In the genomic region with DNA sequence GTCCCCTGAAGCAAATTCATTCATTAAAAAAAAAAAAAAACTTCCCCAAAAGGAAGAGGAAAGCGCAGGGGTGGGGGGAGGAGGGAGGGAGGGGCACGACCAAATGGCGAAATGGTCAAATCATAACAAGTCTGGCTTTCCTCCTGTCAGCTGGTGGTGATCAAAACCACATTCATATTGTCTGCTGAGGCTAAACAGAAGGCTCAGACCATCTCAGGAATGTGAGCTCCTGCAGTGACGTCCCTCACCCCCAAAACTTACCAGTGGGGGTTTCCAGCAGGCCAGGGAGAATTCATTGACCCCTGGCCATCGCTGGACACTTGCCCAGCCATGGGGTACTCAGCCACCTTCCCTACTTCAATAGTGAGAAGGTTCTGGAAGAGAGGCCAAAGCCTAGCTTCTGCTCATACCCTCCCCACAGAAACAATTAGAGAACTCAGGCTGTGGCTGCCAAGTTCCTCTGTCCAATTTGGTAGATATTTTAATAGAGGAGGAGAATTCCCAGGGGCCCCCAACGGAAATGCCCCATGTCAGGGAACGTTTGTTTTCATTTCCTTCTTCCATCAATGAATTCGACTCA, we compare ENCODE assay signal across 8 mouse cellular contexts.
DNase-seq lines count a peak whose midpoint lies in the region; ATAC-seq and TF ChIP-seq lines count a peak whose summit lies in the region.

No protein-coding gene starts in this region.

- peak; percentile 39 for ATAC-seq in lung, embryonic 14.5 days (ENCODE audit: insufficient read depth)
- no peak for ATAC-seq in heart, postnatal 0 days (ENCODE audit: insufficient read depth, low read depth)
- no peak for ATAC-seq in midbrain, postnatal 0 days (ENCODE audit: low FRiP score)
- no peak for ATAC-seq in megakaryocyte-erythroid progenitor cell, adult 5-6 weeks (replicated peaks; ENCODE audit: low FRiP score, low TSS enrichment, poor library complexity, severe bottlenecking)

- H3K27ac ChIP-seq in lung, embryonic 14.5 days (ENCODE audit: low read depth): peak overlapping the region; percentile 72; the same call in 1 of the 2 replicates
- H3K27ac ChIP-seq in heart, postnatal 0 days (ENCODE audit: low read depth): peak overlapping the region; percentile 58
- 0 out of 2 replicates have a peak overlapping the region, but pooled peaks have one; percentile 26 for H3K27ac ChIP-seq in midbrain, postnatal 0 days (ENCODE audit: low read depth, low read length)

- no peak for TF ChIP-seq CTCF in lung, embryonic 14.5 days (IDR thresholded peaks at IDR 0.05; ENCODE audit: low read depth)
- TF ChIP-seq CTCF in lung, adult 2 months (IDR thresholded peaks at IDR 0.05; ENCODE audit: insufficient read depth, low read length): no peak
- TF ChIP-seq CTCF in heart, postnatal 0 days (IDR thresholded peaks at IDR 0.05; ENCODE audit: low read depth): no peak
- no peak for TF ChIP-seq CTCF in midbrain, postnatal 0 days (IDR thresholded peaks at IDR 0.05)

- intact Hi-C loops in gastrocnemius, postnatal 36 days (cut with DNase I): no loop called here

- H3K4me3 ChIP-seq in lung, embryonic 14.5 days (ENCODE audit: low read depth, low read length): no peak overlapping the region
- H3K4me3 ChIP-seq in lung, adult 2 months (replicated peaks; ENCODE audit: extremely low read depth, low read depth, low read length): no peak overlapping the region
- H3K4me3 ChIP-seq in heart, postnatal 0 days (ENCODE audit: low read depth, low read length): no peak overlapping the region
- H3K4me3 ChIP-seq in midbrain, postnatal 0 days (ENCODE audit: low read depth, low read length): no peak overlapping the region

- no peaks in the 10 kb centered on the region for H3K36me3 ChIP-seq in lung, embryonic 14.5 days (ENCODE audit: insufficient read depth)
- H3K36me3 ChIP-seq in heart, postnatal 0 days (replicated peaks; ENCODE audit: control insufficient read depth, insufficient read depth, low read length): no peaks in the 10 kb centered on the region
- no peaks in the 10 kb centered on the region for H3K36me3 ChIP-seq in midbrain, postnatal 0 days (ENCODE audit: insufficient read depth, low read length)

- peak; percentile 84 for DNase-seq in lung, embryonic 14.5 days
- DNase-seq in lung, adult 2 months: no peak
- peak; percentile 66 for DNase-seq in heart, postnatal 0 days (ENCODE audit: low spot score)
- peak; percentile 80 for DNase-seq in kidney, postnatal 14 days
- DNase-seq in midbrain, postnatal 0 days (ENCODE audit: low spot score): peak; percentile 65
- DNase-seq in gastrocnemius, postnatal 36 days: no peak
- no peak for DNase-seq in adrenal gland, adult 18-20 months (ENCODE audit: low spot score in 2 of 2)

- H3K9me3 ChIP-seq in lung, embryonic 14.5 days (ENCODE audit: low read depth, low read length): no peaks in the 10 kb centered on the region
- no peaks in the 10 kb centered on the region for H3K9me3 ChIP-seq in heart, postnatal 0 days (replicated peaks; ENCODE audit: control insufficient read depth, low read length)
- no peaks in the 10 kb centered on the region for H3K9me3 ChIP-seq in midbrain, postnatal 0 days (ENCODE audit: low read length)

- no peaks in the 10 kb centered on the region for H3K27me3 ChIP-seq in lung, embryonic 14.5 days (ENCODE audit: insufficient read depth, low read length)
- H3K27me3 ChIP-seq in heart, postnatal 0 days (ENCODE audit: control insufficient read depth, insufficient read depth, low read length): no peaks in the 10 kb centered on the region
- no peaks in the 10 kb centered on the region for H3K27me3 ChIP-seq in midbrain, postnatal 0 days (ENCODE audit: insufficient read depth, low read length)

- 24% methylated on average over 8 of the region's 8 CpGs for WGBS in lung, embryonic 14.5 days
- WGBS in lung, adult 2 months: 29% methylated on average over 8 of the region's 8 CpGs
- whole genome bisulfite sequencing in heart, postnatal 0 days: 21% methylated on average over 8 of the region's 8 CpGs
- 36% methylated on average over 8 of the region's 8 CpGs for WGBS in midbrain, postnatal 0 days

- H3K9ac ChIP-seq in lung, embryonic 14.5 days: no peak overlapping the region
- H3K9ac ChIP-seq in heart, postnatal 0 days (replicated peaks; ENCODE audit: low read depth, low read length): no peak overlapping the region
- H3K9ac ChIP-seq in midbrain, postnatal 0 days (replicated peaks; ENCODE audit: low read length, poor library complexity, severe bottlenecking): no peak overlapping the region

- TF ChIP-seq EP300 in heart, postnatal 0 days (IDR thresholded peaks at IDR 0.05; ENCODE audit: low read depth): no peak

- peaks cover 48% of the 10 kb centered on the region for H3K4me1 ChIP-seq in lung, embryonic 14.5 days (ENCODE audit: insufficient read depth)
- peaks cover 40% of the 10 kb centered on the region for H3K4me1 ChIP-seq in lung, adult 2 months (ENCODE audit: control insufficient read depth, insufficient read depth, low read length)
- H3K4me1 ChIP-seq in heart, postnatal 0 days (ENCODE audit: control insufficient read depth, insufficient read depth): peaks cover 56% of the 10 kb centered on the region
- H3K4me1 ChIP-seq in midbrain, postnatal 0 days (ENCODE audit: insufficient read depth, low read length): peaks cover 35% of the 10 kb centered on the region

- TF ChIP-seq POLR2A in lung, adult 2 months (IDR thresholded peaks at IDR 0.05; ENCODE audit: borderline replicate concordance, extremely low read depth, low read depth, low read length): no peak

- H3K4me2 ChIP-seq in lung, embryonic 14.5 days: peak overlapping the region; percentile 34; the same call in 1 of the 2 replicates
- H3K4me2 ChIP-seq in heart, postnatal 0 days (ENCODE audit: low read depth, low read length): no peak overlapping the region; the same call in 1 of the 2 replicates
- H3K4me2 ChIP-seq in midbrain, postnatal 0 days (ENCODE audit: low read depth, low read length, poor library complexity, severe bottlenecking): no peak overlapping the region

Comparison
In these comparisons a context has a peak if more than half of its experiments do, and no peak if none do; other contexts are left out.
1. DNase-seq: peak in lung, embryonic 14.5 days (single experiment), heart, postnatal 0 days (single experiment), kidney, postnatal 14 days (single experiment) and midbrain, postnatal 0 days (single experiment); none in lung, adult 2 months (single experiment), gastrocnemius, postnatal 36 days (0 of 2) and adrenal gland, adult 18-20 months (0 of 2).
2. Peak in every context shown above with its lines, with median percentiles within 50 percentile points of each other: H3K27ac ChIP-seq.